Mouse (Mus musculus) C2C12 (cell line): Measurements from ENCODE around the gene Cmtm3. TPM values are rescaled to one million over a fixed set of nuclear protein-coding genes. Genes with fewer than 3 reads are reported as not detected.
"Not testable (repeated sequence)": the region's sequence is repeated elsewhere in the genome, so short reads cannot be mapped to it uniquely, and the experiment has no call there.

Experiments
- H3K27me3 ChIP-seq: one replicate; pipeline ENCODE4 v1.6.1; 2011; ENCODE audit not compliant: control insufficient read depth, insufficient read depth, insufficient read length
- H3K36me3 ChIP-seq: one replicate; pipeline ENCODE4 v1.6.1; 2011; ENCODE audit not compliant: control insufficient read depth, insufficient read depth
- H3K4me3 ChIP-seq: one replicate; pipeline ENCODE4 v1.5.1; 2011; ENCODE audit warnings: mild to moderate bottlenecking, control low read depth; ENCODE audit not compliant: poor library complexity, insufficient read depth, severe bottlenecking
- H3K79me2 ChIP-seq: one replicate; pipeline ENCODE4 v1.6.1; 2011; ENCODE audit not compliant: control insufficient read depth, insufficient read depth
- H3K79me3 ChIP-seq: one replicate; pipeline ENCODE4 v1.6.1; 2011; ENCODE audit warnings: low read depth, control low read depth
- H3ac ChIP-seq: one replicate; pipeline ENCODE3; 2011; ENCODE audit warnings: low read depth; ENCODE audit not compliant: control insufficient read depth, insufficient read length
- CEBPB ChIP-seq: IDR thresholded peaks from one replicate; pipeline ENCODE4 v1.6.1; 2011; ENCODE audit warnings: low read depth, mild to moderate bottlenecking, control low read depth, moderate library complexity
- CTCF ChIP-seq: IDR thresholded peaks from one replicate; pipeline ENCODE4 v1.5.1; 2011; ENCODE audit not compliant: control insufficient read depth, insufficient read depth, insufficient read length
- FOSL1 ChIP-seq: IDR thresholded peaks from one replicate; pipeline ENCODE4 v1.8.0; 2011; ENCODE audit warnings: mild to moderate bottlenecking, low read length; ENCODE audit not compliant: poor library complexity, insufficient read depth, severe bottlenecking
- MAX ChIP-seq: IDR thresholded peaks from one replicate; pipeline ENCODE4 v1.6.1; 2011; ENCODE audit warnings: mild to moderate bottlenecking, control low read depth
- MYOD1 ChIP-seq: IDR thresholded peaks from one replicate; pipeline ENCODE4 v1.6.1; 2011; ENCODE audit warnings: low read depth; ENCODE audit not compliant: control insufficient read depth, insufficient read length
- MYOG ChIP-seq: IDR thresholded peaks from one replicate; pipeline ENCODE4 v1.6.1; 2011; ENCODE audit not compliant: control insufficient read depth, insufficient read length; ENCODE audit errors: extremely low read depth
- USF1 ChIP-seq: IDR thresholded peaks from one replicate; pipeline ENCODE4 v1.6.1; 2011; ENCODE audit warnings: low read depth, mild to moderate bottlenecking, control low read depth, moderate library complexity
- polyA plus RNA-seq: library from polyadenylated mRNA; unstranded; fragments of >200 nt; fragmentation: generic; extraction: Trizol; gene quantifications from one replicate; pipeline ENCODE4 v1.2.1, GENCODE M21; 2012; ENCODE audit warnings: missing spikeins

Gene Cmtm3
- polyA plus RNA-seq, 1 experiment: 86.5 TPM

- no peaks in the 10 kb centered on the region for H3K36me3 ChIP-seq
- no peak overlapping the region for H3ac ChIP-seq
- H3K27me3 ChIP-seq: peaks cover 17% of the 10 kb centered on the region
- H3K79me3 ChIP-seq: no peaks in the 10 kb centered on the region
- TF ChIP-seq CEBPB (no peak), MYOD1 (no peak), FOSL1 (no peak), MYOG (no peak), CTCF (no peak), USF1 (no peak), MAX (no peak)
- H3K4me3 ChIP-seq: no peak overlapping the region
- H3K79me2 ChIP-seq: no peaks in the 10 kb centered on the region
Observed at GRCm38 (mm10) chr8:104313311-104313710, 25.9 kb upstream of the Cmtm3 start.

- not testable (repeated sequence) for H3K36me3 ChIP-seq, H3ac ChIP-seq, H3K27me3 ChIP-seq, H3K79me2 ChIP-seq, H3K79me3 ChIP-seq, H3K4me3 ChIP-seq
Observed at GRCm38 (mm10) chr8:104321267-104321666, 17.9 kb upstream of the Cmtm3 start, which contains the start of gene Gm11020. Gm11020 (plus strand) TSS chr8:104321567.

- H3K36me3 ChIP-seq, H3K79me2 ChIP-seq, H3K4me3 ChIP-seq, H3K79me3 ChIP-seq, H3ac ChIP-seq, H3K27me3 ChIP-seq: not testable (repeated sequence)
Observed at GRCm38 (mm10) chr8:104321930-104322329, 17.3 kb upstream of the Cmtm3 start, which contains the start of gene Cmtm2b. Cmtm2b (plus strand) TSS chr8:104322230.

- H3K27me3 ChIP-seq: no peaks in the 10 kb centered on the region
- no peaks in the 10 kb centered on the region for H3K36me3 ChIP-seq
- no peaks in the 10 kb centered on the region for H3K79me2 ChIP-seq
- TF ChIP-seq FOSL1 (no peak), CTCF (no peak), MYOG (no peak), CEBPB (no peak), USF1 (no peak), MAX (no peak), MYOD1 (no peak)
- H3K79me3 ChIP-seq: no peaks in the 10 kb centered on the region
- H3K4me3 ChIP-seq: no peak overlapping the region
- no peak overlapping the region for H3ac ChIP-seq
Observed at GRCm38 (mm10) chr8:104332665-104333631, 6.3 kb upstream of the Cmtm3 start.

GRCm38 (mm10) chr8:104333786-104334185 is 5.4 kb upstream of the Cmtm3 start:
- TF ChIP-seq CTCF: no peak
- no peak for TF ChIP-seq CEBPB
- TF ChIP-seq MAX: no peak
- no peak for TF ChIP-seq USF1
- no peak for TF ChIP-seq MYOG
- no peak for TF ChIP-seq FOSL1
- no peak for TF ChIP-seq MYOD1
- Histone ChIP-seq H3K36me3 (no peaks in the 10 kb centered on the region), H3K4me3 (no peak overlapping the region), H3K27me3 (no peaks in the 10 kb centered on the region), H3ac (no peak overlapping the region), H3K79me2 (no peaks in the 10 kb centered on the region), H3K79me3 (no peaks in the 10 kb centered on the region)

GRCm38 (mm10) chr8:104334196-104334595 is 5.0 kb upstream of the Cmtm3 start:
- H3K79me3 ChIP-seq: no peaks in the 10 kb centered on the region
- no peaks in the 10 kb centered on the region for H3K79me2 ChIP-seq
- H3ac ChIP-seq: no peak overlapping the region
- H3K4me3 ChIP-seq: no peak overlapping the region
- no peaks in the 10 kb centered on the region for H3K27me3 ChIP-seq
- TF ChIP-seq USF1 (no peak), FOSL1 (no peak), MYOG (no peak), CEBPB (no peak), CTCF (no peak), MYOD1 (no peak), MAX (no peak)
- H3K36me3 ChIP-seq: no peaks in the 10 kb centered on the region
